Mouse (Mus musculus) C2C12 (cell line): ENCODE results near the gene Jade3.
"Not testable (repeated sequence)": the region's sequence is repeated elsewhere in the genome, so short reads cannot be mapped to it uniquely, and the experiment has no call there.

Source experiments
- CEBPB ChIP-seq: IDR thresholded peaks from one replicate; pipeline ENCODE4 v1.6.1; 2011; ENCODE audit warnings: low read depth, mild to moderate bottlenecking, control low read depth, moderate library complexity
- CTCF ChIP-seq: IDR thresholded peaks from one replicate; pipeline ENCODE4 v1.5.1; 2011; ENCODE audit not compliant: control insufficient read depth, insufficient read depth, insufficient read length
- MAX ChIP-seq: IDR thresholded peaks from one replicate; pipeline ENCODE4 v1.6.1; 2011; ENCODE audit warnings: mild to moderate bottlenecking, control low read depth
- MYOD1 ChIP-seq: IDR thresholded peaks from one replicate; pipeline ENCODE4 v1.6.1; 2011; ENCODE audit warnings: low read depth; ENCODE audit not compliant: control insufficient read depth, insufficient read length
- MYOG ChIP-seq: IDR thresholded peaks from one replicate; pipeline ENCODE4 v1.6.1; 2011; ENCODE audit not compliant: control insufficient read depth, insufficient read length; ENCODE audit errors: extremely low read depth
- USF1 ChIP-seq: IDR thresholded peaks from one replicate; pipeline ENCODE4 v1.6.1; 2011; ENCODE audit warnings: low read depth, mild to moderate bottlenecking, control low read depth, moderate library complexity

GRCm38 (mm10) chrX:20391964-20392363, 33.5 kb upstream of the Jade3 start:
- not testable (repeated sequence) for TF ChIP-seq CTCF, USF1, MYOD1, MYOG, MAX, CEBPB
